Mouse (Mus musculus) ES-E14 (cell line): ENCODE measurements at regions not wholly inside any gene's neighbourhood (a gene's known extent, or its start where the extent isn't known, plus 50 kb on each side); places are given as distances from the start of the nearest gene placed in this dataset.
A peak's percentile ranks its signal among the peaks of the same experiment; 100 is the strongest.

Experiments
- DNase-seq: peaks from one replicate; pipeline ENCODE4 v3.0.0-alpha.2; 2013; ENCODE audit warnings: low read depth, low spot score
- H3K27ac ChIP-seq: 2 replicates; pipeline ENCODE4 v1.5.1; 2012; ENCODE audit warnings: low read depth, mild to moderate bottlenecking, low read length, moderate library complexity, mixed read lengths; ENCODE audit not compliant: poor library complexity, insufficient read depth, severe bottlenecking
- H3K36me3 ChIP-seq: 2 replicates; pipeline ENCODE4 v1.6.1; 2012; ENCODE audit warnings: mild to moderate bottlenecking, low read length, moderate library complexity, mixed read lengths; ENCODE audit not compliant: control insufficient read depth, poor library complexity, insufficient read depth, severe bottlenecking
- H3K4me1 ChIP-seq, 2 experiments: fragments of 150-350 bp in 1 of 2; sonication (generic) in 1 of 2; 2 replicates each; pipeline ENCODE4 v1.6.1; 2012; ENCODE audit warnings: low read length in 2 of 2, mild to moderate bottlenecking in 1 of 2, mixed read lengths in 1 of 2; ENCODE audit not compliant: control insufficient read depth in 2 of 2, insufficient read depth in 2 of 2, poor library complexity in 1 of 2
- H3K4me3 ChIP-seq, 2 experiments: fragments of 150-350 bp in 1 of 2; sonication (generic) in 1 of 2; 2 replicates each; pipeline ENCODE4 v1.5.1; 2012; ENCODE audit warnings: low read length in 2 of 2, low read depth in 1 of 2, mild to moderate bottlenecking in 1 of 2, mixed read lengths in 1 of 2; ENCODE audit not compliant: insufficient read depth in 1 of 2, poor library complexity in 1 of 2, severe bottlenecking in 1 of 2
- H3K9ac ChIP-seq: 2 replicates; pipeline ENCODE4 v1.6.1; 2012; ENCODE audit warnings: low read depth, mild to moderate bottlenecking, low read length, mixed read lengths; ENCODE audit not compliant: poor library complexity, insufficient read depth, severe bottlenecking
- H3K9me3 ChIP-seq: fragments of 150-350 bp; sonication (generic); 2 replicates; pipeline ENCODE4 v1.6.1; 2012; ENCODE audit warnings: low read depth, mild to moderate bottlenecking, low read length; ENCODE audit not compliant: control insufficient read depth, insufficient read depth
- CHD2 ChIP-seq: IDR thresholded peaks from 2 replicates; pipeline ENCODE4 v1.6.1; 2014; ENCODE audit warnings: mild to moderate bottlenecking, low read depth, low read length, inconsistent platforms
- HCFC1 ChIP-seq: IDR thresholded peaks from 2 replicates; pipeline ENCODE4 v1.6.1; 2012; ENCODE audit warnings: low read length, inconsistent platforms, borderline replicate concordance; ENCODE audit not compliant: insufficient read depth
- MAFK ChIP-seq: IDR thresholded peaks from 2 replicates; pipeline ENCODE4 v1.6.1; 2014; ENCODE audit warnings: mild to moderate bottlenecking, low read depth, low read length, inconsistent platforms; ENCODE audit not compliant: insufficient read depth
- ZC3H11A ChIP-seq: IDR thresholded peaks from 2 replicates; pipeline ENCODE4 v1.6.1; 2012; ENCODE audit warnings: low read depth, mild to moderate bottlenecking, inconsistent platforms, low read length, borderline replicate concordance
- ZNF384 ChIP-seq: IDR thresholded peaks from 2 replicates; pipeline ENCODE4 v1.6.1; 2012; ENCODE audit warnings: low read depth, low read length, inconsistent platforms
- in situ Hi-C, 2 experiments: fragments of 600-800 bp; cut with MboI; formaldehyde crosslinking; loops; one replicate each; pipeline ENCODE4 v1.15.1; 2025; ENCODE audit warnings: low sequenced_read_pairs in 2 of 2, inconsistent platforms in 1 of 2; ENCODE audit not compliant: unreplicated experiment in 2 of 2

DNA sequence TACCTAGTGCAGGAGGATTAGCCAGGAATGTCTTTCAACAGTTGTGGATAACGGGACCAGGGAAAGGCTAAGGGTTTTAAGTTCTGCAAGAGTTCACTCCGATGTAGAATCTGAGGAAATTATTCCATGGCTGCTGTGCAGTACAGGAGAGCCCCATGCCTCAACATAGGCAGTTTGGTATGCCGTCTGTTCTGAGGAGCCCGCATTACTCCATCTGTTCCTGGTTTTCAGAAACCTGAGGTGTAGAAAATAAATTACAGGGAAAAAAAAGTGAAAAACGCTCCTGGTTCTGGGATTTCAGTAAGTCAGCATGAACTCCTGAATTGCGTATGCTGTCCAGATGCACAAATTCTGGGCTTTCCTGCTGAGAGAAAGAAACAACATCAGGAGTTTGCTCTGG is 446.9 kb downstream of the Poteg start:
- no peaks in the 10 kb centered on the region for H3K9me3 ChIP-seq
- in situ Hi-C loops, result no loop called here
- DNase-seq, result no peak
- H3K9ac ChIP-seq, result no peak overlapping the region
- H3K4me1 ChIP-seq, result no peaks in the 10 kb centered on the region
- H3K27ac ChIP-seq, result no peak overlapping the region
- H3K4me3 ChIP-seq, result no peak overlapping the region
- H3K36me3 ChIP-seq, result no peaks in the 10 kb centered on the region
- TF ChIP-seq MAFK (no peak), CHD2 (no peak), HCFC1 (no peak), ZC3H11A (no peak), ZNF384 (no peak)

DNA sequence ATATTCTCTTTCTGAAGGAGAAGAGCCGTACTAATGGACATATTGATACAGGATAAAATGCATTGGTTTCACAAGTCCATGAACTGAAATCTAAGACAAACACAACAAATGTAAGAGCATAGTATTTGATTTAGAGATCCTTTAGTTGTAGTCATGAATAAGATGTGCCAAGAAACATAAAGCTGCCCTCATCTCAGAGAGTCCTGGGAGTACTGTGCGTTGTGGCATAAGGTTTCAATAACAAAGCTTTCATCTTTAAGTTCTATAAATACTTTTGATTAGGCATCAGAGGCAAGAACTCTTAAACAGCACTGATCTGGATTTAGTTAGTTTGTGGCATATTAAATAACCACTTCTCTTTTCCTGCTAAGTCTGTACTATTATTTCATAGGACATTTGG is 452.6 kb downstream of the Poteg start:
- Histone ChIP-seq H3K9me3 (no peaks in the 10 kb centered on the region), H3K4me3 (no peak overlapping the region), H3K4me1 (peaks cover 0 to 3% of the 10 kb centered on the region in 2 experiments; a peak in 1 of 4 replicates), H3K9ac (no peak overlapping the region), H3K36me3 (no peaks in the 10 kb centered on the region), H3K27ac (no peak overlapping the region)
- in situ Hi-C loops, result no loop called here
- no peak for DNase-seq
- TF ChIP-seq CHD2 (no peak), ZNF384 (no peak), MAFK (no peak), ZC3H11A (no peak), HCFC1 (no peak)

DNA sequence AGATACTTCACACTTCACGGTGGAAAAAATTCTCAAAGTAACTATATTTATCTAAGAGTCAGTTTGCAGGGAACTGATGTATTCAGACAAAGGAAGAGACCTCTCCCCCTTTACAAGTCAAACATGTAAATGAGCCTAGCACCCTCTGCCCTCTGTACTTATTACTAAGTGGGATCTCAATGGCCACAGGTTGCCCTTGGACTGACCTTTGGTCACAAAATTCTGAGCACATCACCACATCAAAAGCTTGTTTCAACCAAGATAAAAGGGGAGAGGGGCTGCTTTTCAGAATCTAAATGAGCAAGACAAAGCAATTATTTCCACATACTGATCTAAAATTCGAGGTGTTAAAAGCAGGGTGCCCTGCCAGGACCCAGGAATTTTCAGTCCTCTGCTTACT is 456.3 kb downstream of the Poteg start:
- peak; percentile 54 for DNase-seq

DNA sequence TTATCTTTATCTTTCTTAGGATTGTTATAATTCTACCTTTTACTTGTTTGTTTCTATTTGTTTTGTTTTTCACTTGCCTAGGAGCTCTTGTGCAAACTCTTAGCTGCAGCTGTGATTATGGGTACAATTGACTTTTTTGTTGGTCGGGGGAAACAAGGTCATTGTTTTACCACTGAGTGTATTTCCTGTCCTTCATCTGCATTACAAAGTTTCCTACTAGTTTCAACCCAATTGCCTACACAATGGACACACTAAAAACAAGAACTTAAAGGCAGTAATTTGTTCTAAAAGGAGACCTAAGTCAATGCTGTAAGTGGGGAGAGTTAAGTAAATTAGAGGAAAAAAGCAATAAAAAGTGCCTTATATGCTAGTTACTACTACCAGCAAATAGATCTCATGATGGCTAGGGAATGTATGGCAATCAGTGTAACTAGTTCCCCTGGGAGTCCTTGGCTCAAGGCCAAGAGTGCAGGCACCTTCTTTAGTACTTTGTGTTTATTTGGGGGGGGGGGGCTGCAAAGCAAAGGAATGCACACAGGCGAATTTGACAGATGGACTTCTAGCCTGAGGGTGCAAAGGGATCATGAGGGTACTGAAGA is 462.0 kb downstream of the Poteg start:
- H3K27ac ChIP-seq, result no peak overlapping the region

More for the DNA sequence above, 456.3 kb downstream of the Poteg start:
- Histone ChIP-seq H3K4me3 (no peak overlapping the region), H3K9ac (no peak overlapping the region), H3K4me1 (peaks cover 2 to 3% of the 10 kb centered on the region in 2 experiments; a peak in 2 of 4 replicates), H3K27ac (no peak overlapping the region), H3K36me3 (no peaks in the 10 kb centered on the region), H3K9me3 (no peaks in the 10 kb centered on the region)
- no peak for TF ChIP-seq MAFK
- TF ChIP-seq ZNF384, result no peak
- TF ChIP-seq ZC3H11A, result no peak
- TF ChIP-seq CHD2, result no peak
- TF ChIP-seq HCFC1, result no peak
- in situ Hi-C loops, result no loop called here

More for the DNA sequence above, 462.0 kb downstream of the Poteg start:
- peak; percentile 40 for DNase-seq
- peaks cover 3 to 4% of the 10 kb centered on the region in 2 experiments; a peak in 2 of 4 replicates for H3K4me1 ChIP-seq
- TF ChIP-seq ZNF384 (no peak), CHD2 (0 out of 2 replicates have a peak, but pooled peaks have one; percentile 36)
- in situ Hi-C loops, result no loop called here
- H3K4me3 ChIP-seq, result no peak overlapping the region
- H3K9me3 ChIP-seq, result no peaks in the 10 kb centered on the region
- no peaks in the 10 kb centered on the region for H3K36me3 ChIP-seq
- no peak overlapping the region for H3K9ac ChIP-seq
